Mouse (Mus musculus): ENCODE results near the gene Orai1.

The Orai1 gene

DNA sequence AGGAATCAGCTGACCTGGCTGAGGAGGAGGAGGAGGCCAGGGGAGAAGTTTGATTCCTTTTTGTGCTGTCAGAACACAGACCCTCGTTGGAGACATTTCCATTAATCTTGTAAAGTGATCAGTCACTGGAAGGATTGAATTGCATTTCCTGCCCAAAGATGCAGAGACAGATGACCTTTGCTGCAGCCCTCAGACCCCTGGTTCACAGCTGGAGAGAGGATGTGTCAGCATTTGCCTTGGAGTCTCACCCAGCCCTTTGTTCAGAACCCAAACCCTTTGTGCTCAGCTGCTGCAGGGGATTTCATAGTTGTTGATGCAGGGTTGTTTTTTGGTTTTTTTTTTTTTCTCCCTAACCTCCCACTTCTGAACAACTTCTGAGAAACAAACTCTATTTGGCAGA, 20.0 kb upstream of the Orai1 start:
- DNase-seq (ENCODE audit: extremely low read depth, low read depth, low spot score) = no peak

DNA sequence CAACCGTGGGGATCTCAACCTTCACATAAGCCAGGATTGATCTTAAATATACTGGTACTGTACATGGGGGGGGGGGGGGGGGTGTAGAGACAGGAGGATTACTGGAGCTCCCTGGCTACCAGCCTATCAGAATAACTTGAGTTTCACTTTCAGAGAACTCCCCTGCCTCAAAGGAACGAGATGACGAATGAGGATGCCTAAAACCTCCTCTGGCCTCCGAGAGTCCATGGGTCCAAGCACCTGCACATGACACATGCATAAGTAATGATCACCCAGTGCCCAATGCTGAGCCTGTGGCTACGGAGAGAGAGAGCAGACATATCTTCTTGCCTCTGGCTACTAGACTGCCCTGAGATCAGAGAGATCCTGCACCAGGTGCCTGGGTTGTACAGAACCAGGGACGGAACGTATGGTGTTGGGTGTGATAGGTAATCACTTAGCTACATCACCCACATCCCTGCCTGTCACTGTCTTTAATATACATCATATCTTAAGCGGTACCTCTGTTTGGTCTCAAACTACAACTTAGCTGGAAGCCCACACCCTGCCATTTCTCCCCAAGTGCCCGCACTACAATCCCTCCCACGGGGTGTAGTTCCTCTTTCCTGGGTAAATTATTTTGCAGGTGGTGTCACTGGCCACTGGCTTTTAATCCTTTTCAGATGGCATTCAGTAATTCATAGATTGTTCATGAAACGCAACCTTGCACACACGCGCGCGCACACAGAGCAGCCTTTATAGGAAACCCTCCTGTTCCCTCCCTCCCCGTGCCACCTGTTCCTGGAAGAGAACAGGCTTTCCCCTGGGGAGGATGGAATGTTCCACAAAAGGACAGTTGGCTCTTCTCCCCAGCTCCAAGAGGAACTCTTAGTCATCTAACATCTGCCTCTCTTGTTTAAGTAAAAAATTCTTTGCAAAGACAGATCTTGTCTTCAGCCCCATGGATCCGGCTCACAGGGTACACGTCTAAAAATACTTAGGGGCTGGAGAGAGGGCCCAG, 17.4 kb upstream of the Orai1 start:
- DNase-seq (ENCODE audit: extremely low read depth, low read depth, low spot score) = no peak

DNA sequence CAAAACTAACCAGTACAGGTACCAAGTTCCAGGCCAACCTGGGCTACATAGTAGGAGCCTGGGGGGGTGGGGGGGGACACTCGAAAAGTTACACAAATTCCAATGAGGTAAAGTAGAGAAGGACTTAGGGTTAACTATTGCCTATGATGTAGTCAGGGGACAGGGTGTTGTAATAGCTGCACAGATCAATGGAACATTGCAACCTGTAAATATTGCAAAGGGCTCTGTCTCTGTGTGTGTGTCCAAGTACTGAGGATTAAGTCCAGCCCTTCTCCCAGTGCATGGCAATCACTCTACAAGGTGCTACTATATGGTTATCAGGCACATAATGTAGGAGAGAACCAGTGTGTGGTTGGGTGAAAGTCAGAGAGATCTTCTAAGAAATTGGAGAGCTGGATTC, 14.0 kb upstream of the Orai1 start:
- no peak for DNase-seq (ENCODE audit: extremely low read depth, low read depth, low spot score)

DNA sequence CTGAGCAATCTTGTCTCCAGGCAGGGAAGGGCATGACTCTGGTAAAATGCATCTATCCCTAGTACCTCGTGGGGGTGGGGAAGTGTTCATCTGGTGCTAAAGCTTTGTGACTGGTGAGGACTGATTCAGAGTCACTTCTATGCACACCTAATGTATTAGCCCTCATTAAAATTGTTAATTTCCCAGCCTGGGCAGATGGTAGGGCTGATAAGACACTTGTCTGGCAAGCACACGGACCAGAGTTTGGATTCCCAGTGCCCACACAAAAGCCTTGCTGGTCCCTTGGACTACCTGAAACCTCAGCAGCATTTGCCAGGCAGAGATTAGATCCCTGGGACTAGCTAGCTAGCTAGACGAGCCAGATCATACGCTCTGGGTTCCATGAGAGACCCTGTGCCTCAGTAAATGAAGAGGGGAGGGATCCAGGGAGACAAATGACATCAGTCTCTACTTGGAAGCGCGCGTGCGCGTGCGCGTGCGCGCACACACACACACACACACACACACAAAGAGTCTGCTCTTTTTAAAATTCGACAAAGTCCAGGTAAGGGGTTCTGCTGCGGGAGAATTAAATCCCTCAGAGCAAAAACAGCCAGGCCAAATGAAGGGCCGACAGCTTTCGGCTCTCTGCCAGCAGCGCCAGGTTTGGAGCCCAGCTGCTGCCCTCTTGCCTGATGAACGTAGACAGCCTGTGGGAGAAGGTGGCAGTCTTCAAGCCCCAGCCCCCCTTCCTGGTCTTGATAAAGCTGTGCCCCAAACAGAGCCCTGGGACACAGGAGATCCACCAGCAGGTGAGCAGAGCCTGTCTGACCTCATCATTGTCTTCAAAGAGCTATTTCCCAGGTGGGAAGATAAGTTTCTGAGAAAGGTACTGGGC, 8.9 kb upstream of the Orai1 start:
- DNase-seq (ENCODE audit: extremely low read depth, low read depth, low spot score) = no peak

DNA sequence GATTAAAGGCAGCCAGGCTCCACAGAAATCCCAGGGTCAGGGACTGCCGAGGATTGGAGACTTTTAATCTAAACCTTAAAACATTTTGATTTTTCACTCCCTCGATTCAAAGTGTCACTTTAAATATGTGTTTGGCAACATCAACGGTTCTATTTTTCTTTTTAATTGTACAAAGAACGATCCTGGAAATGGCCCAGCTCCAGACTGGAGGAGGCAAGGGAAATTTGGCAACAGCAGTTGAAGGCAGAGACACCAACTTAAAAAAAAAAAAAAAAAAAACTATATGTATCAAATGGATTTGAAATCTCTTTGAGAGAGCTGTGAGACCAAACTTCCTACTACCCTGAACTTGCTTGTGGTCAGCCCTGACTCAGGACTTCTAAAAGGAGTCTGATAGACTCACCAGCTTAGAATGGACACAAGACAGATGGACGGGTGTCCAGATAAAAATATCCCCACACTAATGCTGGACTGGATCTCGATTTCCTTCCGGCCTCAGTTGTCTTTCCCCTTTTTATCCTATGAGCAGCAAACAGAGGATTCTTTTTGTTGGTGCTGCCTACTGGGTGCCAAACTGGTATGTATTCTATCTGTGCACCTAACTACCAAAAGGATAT, 5.9 kb upstream of the Orai1 start:
- DNase-seq (ENCODE audit: extremely low read depth, low read depth, low spot score) = no peak

DNA sequence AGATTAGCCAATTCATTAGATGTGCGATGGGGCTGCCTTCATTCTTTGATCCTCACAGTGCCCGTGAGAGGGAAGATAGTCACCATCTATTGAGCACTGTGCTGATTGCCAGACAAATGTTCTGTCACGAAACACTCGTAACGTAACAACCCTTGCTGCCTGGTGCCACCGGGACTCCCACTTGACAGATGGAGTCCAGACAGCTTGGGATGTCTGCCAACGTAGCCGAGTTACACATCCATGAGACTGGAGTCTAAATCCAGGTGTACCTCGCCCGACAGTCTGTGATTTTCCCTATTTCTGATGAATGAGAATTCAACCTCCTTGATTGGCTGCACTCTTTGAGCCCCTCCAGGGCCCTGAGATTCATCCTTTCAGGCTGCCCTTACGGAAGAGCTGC, 5.0 kb upstream of the Orai1 start:
- DNase-seq (ENCODE audit: extremely low read depth, low read depth, low spot score) = no peak

DNA sequence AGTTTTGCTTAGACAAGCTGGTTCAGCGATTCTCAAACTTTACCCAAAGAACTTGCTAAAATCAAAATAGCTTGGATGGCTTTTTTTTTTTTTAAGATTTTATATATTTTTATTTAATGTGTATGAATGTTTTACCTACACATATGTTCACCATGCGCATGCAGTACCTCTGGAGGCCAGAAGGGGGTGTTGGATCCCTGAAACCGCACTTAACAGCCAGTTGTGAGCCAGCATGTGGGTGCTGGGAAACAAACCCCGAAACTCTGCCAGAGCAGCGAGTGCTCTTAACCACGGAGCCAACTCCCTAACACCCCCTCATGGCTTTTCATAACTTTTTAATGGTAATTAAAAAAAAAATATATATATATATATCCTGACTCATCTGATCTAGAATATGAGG, 4.1 kb upstream of the Orai1 start:
- DNase-seq (ENCODE audit: extremely low read depth, low read depth, low spot score) = no peak

DNA sequence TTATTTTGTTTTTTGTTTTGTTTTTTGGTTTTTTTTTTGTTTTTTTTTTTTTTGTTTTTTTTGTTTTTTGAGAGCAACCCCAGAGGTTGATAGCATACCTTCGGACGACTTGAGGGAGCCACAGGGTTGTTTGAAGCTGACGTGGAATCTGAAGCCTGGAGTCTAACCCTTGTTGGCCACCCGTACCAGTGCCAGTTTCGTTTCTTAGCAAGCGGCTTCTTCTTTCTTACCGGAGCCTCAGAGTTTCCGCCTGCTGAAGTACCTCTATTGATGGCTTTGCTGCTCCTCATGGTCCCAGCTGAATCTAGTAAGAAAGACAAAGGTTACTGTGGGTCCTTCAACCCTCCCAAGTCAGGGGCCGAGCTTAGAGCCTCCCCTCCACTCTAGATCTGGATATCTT, 3.2 kb upstream of the Orai1 start:
- no peak for DNase-seq (ENCODE audit: extremely low read depth, low read depth, low spot score)

DNA sequence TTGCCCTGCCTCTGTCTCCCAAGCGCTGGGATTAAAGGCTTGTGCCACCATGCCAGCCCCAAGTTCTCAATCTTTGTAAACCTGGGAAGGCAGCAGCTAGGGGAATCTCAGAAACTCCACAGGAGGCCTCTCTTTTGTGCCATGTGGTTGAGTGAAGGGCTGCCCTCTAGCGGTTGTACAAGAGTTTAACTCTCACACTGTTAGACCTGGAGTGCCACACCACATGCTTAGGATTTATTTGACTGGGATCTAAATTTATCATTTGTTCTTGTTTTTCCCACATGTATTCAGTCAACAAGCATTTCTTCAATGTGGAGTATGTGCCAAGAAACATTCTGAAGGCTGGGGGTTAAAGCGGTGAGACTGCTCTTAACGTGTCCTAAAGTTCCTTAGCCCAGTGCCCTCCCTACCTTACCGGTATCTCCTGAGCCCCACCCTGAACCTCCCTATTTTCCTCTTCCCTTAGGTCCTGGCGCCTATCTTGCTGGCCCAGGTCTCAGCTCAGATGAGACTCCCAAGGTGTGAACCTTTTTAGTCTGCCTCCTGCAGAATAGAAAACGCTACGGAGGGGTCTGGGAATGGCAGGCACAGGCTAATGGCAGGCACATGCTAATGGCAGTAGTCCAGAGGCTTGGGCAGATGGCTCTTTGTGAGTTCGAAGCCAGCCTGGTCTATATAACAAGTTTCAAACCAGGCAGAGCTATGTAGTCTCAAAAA, 1.1 kb upstream of the Orai1 start:
- no peak for DNase-seq (ENCODE audit: extremely low read depth, low read depth, low spot score)

DNA sequence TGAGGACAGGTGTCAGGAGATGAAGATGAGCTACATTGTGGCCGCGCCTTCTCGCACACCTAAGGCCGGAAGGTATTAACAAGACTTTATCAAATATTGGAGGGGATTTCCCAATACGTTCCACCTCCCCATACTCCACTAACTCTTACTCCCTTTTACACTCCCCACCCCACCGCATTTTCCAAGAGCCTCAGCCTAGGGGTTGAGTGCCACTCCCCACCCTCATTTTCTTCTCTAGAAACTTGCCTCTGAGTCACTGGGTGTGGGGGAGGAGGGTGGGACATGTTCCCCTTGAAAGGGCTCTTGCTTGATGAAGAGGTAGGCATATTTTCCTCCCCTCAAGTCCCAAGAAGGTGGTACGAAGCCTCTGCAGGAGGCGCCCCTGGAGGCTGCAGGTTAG, 1.0 kb downstream of the Orai1 start:
- DNase-seq (ENCODE audit: extremely low read depth, low read depth, low spot score) = no peak

DNA sequence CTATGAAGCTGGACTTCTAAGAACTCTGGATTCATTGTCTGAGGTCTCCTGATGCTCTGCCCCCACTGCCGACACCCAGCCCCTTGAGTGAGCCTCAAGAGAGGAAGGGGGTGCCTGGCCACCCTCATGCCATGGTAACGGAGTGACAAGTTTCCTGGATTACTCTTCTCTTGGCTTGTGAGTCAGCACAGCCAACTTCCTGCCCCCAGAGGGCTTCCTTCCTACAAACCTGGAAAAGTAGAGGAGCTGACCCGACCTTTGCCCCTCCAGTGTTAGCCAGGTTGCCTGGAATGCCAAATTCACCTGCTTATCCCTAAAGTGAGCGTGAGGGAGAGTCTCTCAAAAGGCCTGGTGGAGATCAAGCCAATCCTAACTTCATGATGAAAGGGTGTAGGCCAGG, 2.6 kb downstream of the Orai1 start:
- no peak for DNase-seq (ENCODE audit: extremely low read depth, low read depth, low spot score)

DNA sequence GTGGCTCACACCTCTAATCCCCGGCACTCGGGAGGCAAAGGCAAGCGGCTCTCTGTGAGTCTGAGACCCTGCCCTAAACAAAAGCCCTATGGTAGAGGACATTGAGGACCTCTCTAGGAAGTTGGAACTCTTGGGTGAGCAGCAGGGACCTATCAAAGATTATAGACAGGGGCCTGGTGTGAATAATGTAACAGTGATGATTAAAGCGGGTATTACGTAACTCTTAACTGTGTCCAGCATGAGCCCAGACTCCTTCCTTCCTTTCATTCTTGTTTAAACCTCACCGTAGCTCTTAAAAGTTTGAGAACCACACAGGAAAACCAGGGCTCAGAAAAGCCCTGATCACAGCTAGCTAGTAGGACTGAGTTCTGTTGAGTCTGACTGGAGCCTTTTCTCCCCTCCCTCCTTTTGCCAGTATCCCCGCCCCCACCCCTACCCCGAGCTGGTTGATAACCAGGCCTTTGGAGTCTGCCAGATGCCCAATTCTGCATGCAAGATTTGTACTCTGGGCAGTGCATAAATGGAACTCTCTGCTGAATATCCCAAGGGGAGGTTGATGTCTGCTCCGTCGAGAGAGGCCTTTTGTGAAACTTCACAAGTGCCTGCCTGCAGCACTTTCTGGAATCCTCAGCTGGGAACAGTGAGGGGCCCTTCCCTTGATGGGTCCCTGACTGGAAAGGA, 4.6 kb downstream of the Orai1 start:
- DNase-seq (ENCODE audit: extremely low read depth, low read depth, low spot score) = no peak

DNA sequence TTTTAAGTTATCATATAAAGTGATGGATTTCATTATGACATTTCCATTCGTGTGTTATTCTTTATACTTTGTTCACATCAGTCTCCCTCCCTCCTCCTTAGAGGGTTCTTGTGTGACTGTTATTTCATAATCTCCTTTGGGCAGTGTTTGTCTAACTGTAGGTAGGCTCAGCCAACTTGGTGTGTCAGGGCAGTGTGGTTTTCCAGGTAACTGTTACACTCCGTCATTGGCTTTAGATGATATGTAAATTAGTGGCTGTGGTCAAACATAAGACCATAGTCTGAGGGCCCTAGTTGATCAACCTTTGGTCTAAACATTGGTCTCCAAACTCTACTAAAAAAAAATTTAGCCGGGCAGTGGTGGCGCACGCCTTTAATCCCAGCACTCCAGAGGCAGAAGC, 5.6 kb downstream of the Orai1 start:
- DNase-seq (ENCODE audit: extremely low read depth, low read depth, low spot score) = no peak

DNA sequence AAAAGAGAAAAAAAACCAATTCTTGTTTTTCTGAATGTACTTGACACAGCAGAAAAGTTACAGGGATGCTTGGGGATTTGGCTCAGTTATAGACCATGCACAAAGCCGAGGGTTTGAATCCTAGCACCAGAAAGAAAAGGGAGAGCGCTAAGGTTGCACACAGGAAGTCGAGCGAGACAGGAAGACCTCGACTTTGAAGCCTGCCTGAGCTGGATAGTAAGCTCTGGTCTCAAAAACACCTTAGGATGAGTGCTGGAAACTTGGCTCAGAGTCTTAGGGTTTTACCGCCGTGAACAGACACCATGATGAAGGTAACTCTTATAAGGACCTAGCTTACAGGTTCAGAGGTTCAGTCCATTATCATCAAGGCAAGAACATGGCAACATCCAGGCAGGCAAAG, 6.6 kb downstream of the Orai1 start:
- no peak for DNase-seq (ENCODE audit: extremely low read depth, low read depth, low spot score)

DNA sequence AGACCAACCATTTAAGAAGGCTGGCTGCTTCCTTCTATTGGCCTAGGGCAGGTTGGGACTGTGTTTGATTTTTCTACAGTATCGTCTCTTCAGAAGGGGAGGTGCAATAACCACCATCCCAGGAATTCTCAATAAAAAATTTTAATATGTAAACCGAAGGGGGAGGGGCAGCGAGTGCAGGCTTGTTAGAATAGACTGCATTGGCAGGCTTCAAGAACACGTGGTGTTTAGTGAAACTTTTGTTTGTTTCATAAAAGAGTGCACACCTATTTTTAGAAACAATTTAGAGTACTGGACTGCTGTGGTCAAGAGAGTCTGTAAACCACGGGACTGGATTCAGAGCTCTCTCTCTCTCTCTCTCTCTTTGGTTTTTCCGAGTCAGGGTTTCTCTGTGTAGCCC, 8.2 kb downstream of the Orai1 start:
- no peak for DNase-seq (ENCODE audit: extremely low read depth, low read depth, low spot score)

DNA sequence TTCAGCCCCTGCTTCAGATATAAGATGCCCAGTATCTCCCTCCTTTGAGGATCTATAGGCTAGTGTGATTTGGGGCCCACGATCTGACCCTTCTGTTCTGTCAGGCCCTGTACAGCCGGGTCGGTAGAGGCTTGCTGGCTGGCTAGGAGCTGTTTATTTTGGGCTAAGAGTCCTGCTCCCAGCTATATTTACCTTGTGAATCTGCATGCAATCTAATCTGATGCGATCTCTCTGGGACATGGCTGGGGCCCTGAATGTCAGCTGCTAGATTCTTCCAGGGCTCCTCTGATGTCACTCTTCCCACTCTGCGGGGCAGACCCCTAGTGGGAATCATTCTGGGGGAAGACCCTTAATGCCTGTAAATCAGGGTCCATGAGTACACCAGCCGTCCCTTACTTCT, 9.4 kb downstream of the Orai1 start:
- DNase-seq (ENCODE audit: extremely low read depth, low read depth, low spot score) = no peak

DNA sequence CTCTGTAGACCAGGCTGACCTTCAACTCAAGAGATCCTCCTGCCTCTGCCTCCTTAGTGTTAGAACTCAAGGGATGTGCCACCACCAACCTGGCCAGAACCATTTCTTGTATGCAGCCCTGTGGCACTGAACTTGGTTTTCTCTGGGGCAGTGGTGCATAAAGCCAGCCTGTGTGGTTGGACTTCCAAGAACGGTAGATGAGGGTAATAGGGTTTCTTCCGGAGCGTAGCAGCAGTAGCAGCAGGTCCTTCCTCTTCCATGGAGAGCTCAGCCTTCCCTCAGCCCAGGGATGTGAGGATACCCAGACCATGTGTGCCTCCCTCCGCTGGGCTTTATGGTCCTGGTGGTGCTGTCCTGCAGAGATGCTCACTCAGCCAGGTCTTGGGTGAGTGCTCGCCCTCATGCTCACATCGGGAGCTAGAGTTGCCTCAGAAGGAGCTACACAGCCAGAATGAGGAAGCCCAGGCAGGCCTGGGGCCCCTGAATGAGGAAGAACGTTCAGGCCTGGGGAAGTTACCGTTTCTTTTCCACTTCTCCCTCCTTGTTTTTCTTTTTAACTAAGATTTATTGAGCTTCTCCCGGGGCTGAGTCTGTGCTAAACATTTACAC, 10.2 kb downstream of the Orai1 start:
- no peak for DNase-seq (ENCODE audit: extremely low read depth, low read depth, low spot score)

DNA sequence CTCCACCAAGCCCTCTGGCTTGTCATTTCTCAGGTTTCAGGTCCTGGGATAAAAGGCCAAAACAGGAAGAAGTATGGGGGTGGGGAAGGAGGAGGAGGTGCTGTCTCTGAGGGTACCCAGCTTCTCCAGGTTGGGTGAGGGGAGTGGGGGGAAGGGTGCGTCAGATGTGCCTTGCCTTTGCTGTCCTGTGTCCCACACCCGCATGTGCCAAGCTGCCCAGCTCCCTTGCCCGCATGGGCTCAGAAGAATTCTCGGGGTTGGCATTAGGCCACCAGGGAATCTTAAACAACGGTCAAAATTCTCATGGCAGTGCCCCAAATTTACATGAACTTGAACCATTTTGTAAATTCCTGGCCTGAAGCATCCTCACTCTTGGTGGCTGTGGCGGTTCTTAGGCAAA, 11.5 kb downstream of the Orai1 start:
- DNase-seq (ENCODE audit: extremely low read depth, low read depth, low spot score) = no peak

DNA sequence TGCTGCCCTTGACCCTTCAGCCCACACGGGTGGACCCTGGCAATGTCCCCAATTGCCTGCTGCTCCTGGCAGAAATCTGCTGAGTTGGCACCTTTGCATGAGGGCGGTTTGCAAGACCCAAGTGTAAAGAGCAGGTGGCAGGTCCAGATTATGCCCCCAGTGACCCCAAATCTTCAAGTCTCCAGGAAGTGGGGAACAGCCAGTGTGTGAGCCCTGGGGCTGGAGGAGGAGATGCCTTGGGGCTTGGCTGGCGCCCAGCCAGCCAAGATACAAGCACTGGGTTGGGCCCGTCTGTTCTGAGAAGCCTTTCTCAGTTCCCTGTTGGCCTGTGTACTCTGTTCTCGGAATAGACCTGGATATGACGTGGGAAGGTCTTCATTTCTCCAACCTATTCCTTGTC, 12.6 kb downstream of the Orai1 start:
- DNase-seq (ENCODE audit: extremely low read depth, low read depth, low spot score) = no peak

DNA sequence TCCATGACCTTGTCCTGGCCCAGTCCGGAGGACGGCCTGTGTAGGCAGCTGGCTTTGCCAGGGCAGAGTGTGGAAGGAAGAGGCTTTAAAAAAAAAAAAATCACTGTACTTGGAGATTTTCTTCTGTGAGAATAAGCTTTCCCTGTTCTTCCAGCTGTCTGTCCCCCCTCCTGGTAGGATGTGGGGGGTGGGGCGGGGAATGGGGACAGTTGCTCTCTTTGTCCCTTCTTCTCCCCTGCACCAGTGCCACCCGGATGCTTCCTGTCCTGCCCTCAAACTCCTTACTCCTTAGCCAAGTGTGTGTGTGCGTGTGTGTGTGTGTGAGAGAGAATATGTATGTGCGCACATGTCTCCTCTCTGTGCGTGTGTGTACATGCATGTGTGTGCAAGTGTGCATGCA, 14.9 kb downstream of the Orai1 start:
- DNase-seq (ENCODE audit: extremely low read depth, low read depth, low spot score) = no peak

Measured in fat pad, adult 2 months (tissue).